Mouse (Mus musculus) erythroblast, embryonic 14.5 days (primary cell): Measurements from ENCODE around the gene Qrich2. TPM values are rescaled to one million over a fixed set of nuclear protein-coding genes. Genes with fewer than 3 reads are reported as not detected.

Source experiments
- H3K27me3 ChIP-seq: 2 replicates; pipeline ENCODE4 v1.6.1; 2012; ENCODE audit warnings: inconsistent platforms; ENCODE audit not compliant: control insufficient read depth
- H3K36me3 ChIP-seq: 2 replicates; pipeline ENCODE4 v1.6.1; 2012; ENCODE audit warnings: mild to moderate bottlenecking, inconsistent platforms; ENCODE audit not compliant: control insufficient read depth
- H3K4me1 ChIP-seq: 2 replicates; pipeline ENCODE4 v1.6.1; 2012; ENCODE audit warnings: inconsistent platforms; ENCODE audit not compliant: control insufficient read depth
- H3K4me3 ChIP-seq: replicated peaks from 2 replicates; pipeline ENCODE3; 2012; ENCODE audit warnings: moderate library complexity, mild to moderate bottlenecking, inconsistent platforms
- H3K9me3 ChIP-seq: 2 replicates; pipeline ENCODE4 v1.6.1; 2012; ENCODE audit warnings: low read length, inconsistent platforms, mixed read lengths; ENCODE audit not compliant: control insufficient read depth
- GATA1 ChIP-seq: IDR thresholded peaks from 2 replicates; pipeline ENCODE4 v1.6.1; 2012; ENCODE audit warnings: low read length, inconsistent platforms, mixed read lengths
- TAL1 ChIP-seq: IDR thresholded peaks from 3 replicates; pipeline ENCODE4 v1.6.1; 2012; ENCODE audit warnings: low read length, inconsistent platforms, mixed read lengths
- polyA plus RNA-seq: library from polyadenylated mRNA; stranded (reverse); fragments of >175 nt; gene quantifications from 2 replicates; pipeline ENCODE4 v1.2.3, GENCODE M21; 2012

Qrich2 gene
- polyA plus RNA-seq = 0.01 TPM in 1 of 2 replicates, not detected in the other

- Histone ChIP-seq H3K36me3 (peaks cover 14% of the 10 kb centered on the region), H3K4me1 (peaks cover 3% of the 10 kb centered on the region), H3K9me3 (no peaks in the 10 kb centered on the region), H3K27me3 (peaks cover 2% of the 10 kb centered on the region; the same call in 1 of the 2 replicates), H3K4me3 (no peak within 1 kb of the TSS)
- TF ChIP-seq GATA1 (no peak), TAL1 (no peak)
Observed at GRCm38 (mm10) chr11:116466141-116466540, at the start of gene Qrich2. Gene Qrich2 (minus strand): TSS chr11:116466241.

GRCm38 (mm10) chr11:116515330-116516020 is 49.4 kb upstream of the Qrich2 start:
- Histone ChIP-seq H3K4me3 (no peak overlapping the region), H3K9me3 (no peaks in the 10 kb centered on the region), H3K36me3 (no peaks in the 10 kb centered on the region), H3K27me3 (peaks cover 29% of the 10 kb centered on the region), H3K4me1 (peaks cover 24% of the 10 kb centered on the region)
- no peak for TF ChIP-seq TAL1
- no peak for TF ChIP-seq GATA1

- peaks cover 24% of the 10 kb centered on the region for H3K4me1 ChIP-seq
- H3K27me3 ChIP-seq = peaks cover 19% of the 10 kb centered on the region
- no peak overlapping the region for H3K4me3 ChIP-seq
- no peak for TF ChIP-seq GATA1
- TF ChIP-seq TAL1 = no peak
- no peaks in the 10 kb centered on the region for H3K9me3 ChIP-seq
- H3K36me3 ChIP-seq = no peaks in the 10 kb centered on the region
Observed at GRCm38 (mm10) chr11:116513531-116514038, 47.5 kb upstream of the Qrich2 start.

GRCm38 (mm10) chr11:116512987-116513386 is 46.9 kb upstream of the Qrich2 start:
- H3K27me3 ChIP-seq = peaks cover 14% of the 10 kb centered on the region
- no peak for TF ChIP-seq GATA1
- no peak for TF ChIP-seq TAL1

GRCm38 (mm10) chr11:116512154-116512553 is 46.1 kb upstream of the Qrich2 start:
- no peaks in the 10 kb centered on the region for H3K36me3 ChIP-seq
- peaks cover 32% of the 10 kb centered on the region for H3K4me1 ChIP-seq
- peaks cover 12% of the 10 kb centered on the region for H3K27me3 ChIP-seq
- H3K4me3 ChIP-seq = no peak overlapping the region
- H3K9me3 ChIP-seq = no peaks in the 10 kb centered on the region
- TF ChIP-seq TAL1 = no peak
- no peak for TF ChIP-seq GATA1

More at GRCm38 (mm10) chr11:116512987-116513386, 46.9 kb upstream of the Qrich2 start:
- no peak overlapping the region for H3K4me3 ChIP-seq
- no peaks in the 10 kb centered on the region for H3K9me3 ChIP-seq
- H3K4me1 ChIP-seq = peaks cover 26% of the 10 kb centered on the region
- H3K36me3 ChIP-seq = no peaks in the 10 kb centered on the region

GRCm38 (mm10) chr11:116511301-116511868 is 45.3 kb upstream of the Qrich2 start:
- peaks cover 39% of the 10 kb centered on the region for H3K4me1 ChIP-seq
- no peaks in the 10 kb centered on the region for H3K36me3 ChIP-seq
- no peak overlapping the region for H3K4me3 ChIP-seq
- TF ChIP-seq GATA1 = peak; percentile 54
- TF ChIP-seq TAL1 = no peak
- peaks cover 12% of the 10 kb centered on the region for H3K27me3 ChIP-seq
- no peaks in the 10 kb centered on the region for H3K9me3 ChIP-seq

GRCm38 (mm10) chr11:116508689-116509088 is 42.6 kb upstream of the Qrich2 start:
- Histone ChIP-seq H3K9me3 (no peaks in the 10 kb centered on the region), H3K36me3 (no peaks in the 10 kb centered on the region), H3K27me3 (no peaks in the 10 kb centered on the region)

GRCm38 (mm10) chr11:116506151-116506875 is 40.3 kb upstream of the Qrich2 start:
- peak; percentile 49 for TF ChIP-seq GATA1
- TF ChIP-seq TAL1 = peak; percentile 73
- H3K9me3 ChIP-seq = 0 out of 2 replicates have a peak, but pooled peaks cover 1% of the 10 kb centered on the region
- peak overlapping the region; percentile 28 for H3K4me3 ChIP-seq
- H3K4me1 ChIP-seq = peaks cover 54% of the 10 kb centered on the region
- H3K36me3 ChIP-seq = no peaks in the 10 kb centered on the region; the same call in 1 of the 2 replicates
- H3K27me3 ChIP-seq = no peaks in the 10 kb centered on the region

More at GRCm38 (mm10) chr11:116508689-116509088, 42.6 kb upstream of the Qrich2 start:
- peaks cover 57% of the 10 kb centered on the region for H3K4me1 ChIP-seq
- TF ChIP-seq TAL1 (no peak), GATA1 (no peak)
- no peak overlapping the region for H3K4me3 ChIP-seq
